ENCODE assay signal across 8 mouse cellular contexts in the genomic region with DNA sequence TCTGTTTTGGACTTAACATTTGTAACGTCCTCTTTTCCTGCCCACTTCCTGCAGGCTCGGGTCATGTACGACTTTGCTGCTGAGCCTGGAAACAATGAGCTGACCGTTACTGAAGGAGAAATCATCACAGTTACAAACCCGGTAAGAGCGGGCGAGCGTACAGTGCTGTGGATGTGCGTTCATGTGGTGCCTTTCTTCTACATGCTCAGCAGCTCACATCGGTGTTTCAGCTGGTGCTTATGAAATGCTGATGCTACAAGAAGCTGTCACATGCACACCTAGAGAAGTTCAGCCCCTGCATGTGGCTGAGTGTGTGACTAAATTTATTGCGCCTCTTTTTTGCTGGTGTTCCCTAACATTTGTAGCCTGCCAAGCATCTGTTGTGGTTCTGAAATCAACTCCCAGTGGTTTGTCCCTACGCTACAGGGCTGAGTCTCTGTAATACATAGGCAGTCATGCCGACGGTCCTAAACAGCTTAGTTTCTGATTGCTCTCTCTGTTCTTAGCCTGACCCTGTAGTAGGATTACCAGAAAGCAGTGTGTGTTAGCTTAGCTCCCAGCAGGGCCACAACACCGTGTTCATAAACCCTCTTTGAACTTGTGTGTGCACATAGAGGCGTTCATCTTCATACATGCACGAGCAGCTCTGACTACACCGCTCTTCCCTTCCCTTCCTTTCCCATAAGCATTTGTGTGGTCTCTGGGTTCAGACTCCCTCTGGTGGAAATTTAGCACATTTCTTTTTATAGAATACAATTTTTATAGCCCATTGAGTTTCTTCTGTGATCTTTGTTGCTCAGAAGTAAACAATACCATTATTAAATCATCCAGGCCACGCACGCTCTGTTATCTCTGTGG. TPM values are rescaled to one million over a fixed set of nuclear protein-coding genes. Genes with fewer than 3 reads are reported as not detected.
DNase-seq lines count a peak whose midpoint lies in the region; ATAC-seq and TF ChIP-seq lines count a peak whose summit lies in the region.

No protein-coding gene starts in this region.

- no peak overlapping the region for H3K4me3 ChIP-seq in heart, embryonic 10.5 days
- no peak overlapping the region for H3K4me3 ChIP-seq in heart, embryonic 11.5 days (ENCODE audit: low read depth, low read length)
- H3K4me3 ChIP-seq in spleen, adult 2 months (ENCODE audit: extremely low read depth, insufficient read depth, insufficient read length), result peak overlapping the region; percentile 1; the same call in 1 of the 2 replicates
- no peak overlapping the region for H3K4me3 ChIP-seq in forebrain, embryonic 16.5 days (replicated peaks; ENCODE audit: low read length)

- no peak for TF ChIP-seq POLR2A in spleen, adult 2 months (IDR thresholded peaks at IDR 0.05; ENCODE audit: low read depth, low read length)

- 74% methylated on average over 20 of the region's 20 CpGs for WGBS in heart, embryonic 10.5 days
- 68% methylated on average over 20 of the region's 20 CpGs for WGBS in heart, embryonic 11.5 days (ENCODE audit: insufficient replicate concordance)
- WGBS in spleen, adult 2 months, result 13% methylated on average over 20 of the region's 20 CpGs
- WGBS in forebrain, embryonic 16.5 days, result 69% methylated on average over 20 of the region's 20 CpGs

- ATAC-seq in heart, embryonic 11.5 days (replicated peaks; ENCODE audit: insufficient number of reproducible peaks, low FRiP score, low TSS enrichment), result no peak
- ATAC-seq in forebrain, embryonic 16.5 days, result peak; percentile 77
- peak; percentile 59 for ATAC-seq in megakaryocyte, adult 5-6 weeks (ENCODE audit: poor library complexity, severe bottlenecking)

- peaks cover 20% of the 10 kb centered on the region for H3K36me3 ChIP-seq in heart, embryonic 10.5 days
- no peaks in the 10 kb centered on the region; the same call in 1 of the 2 replicates for H3K36me3 ChIP-seq in heart, embryonic 11.5 days (ENCODE audit: control insufficient read depth, insufficient read depth, low read length)
- H3K36me3 ChIP-seq in spleen, adult 2 months (ENCODE audit: control insufficient read depth, insufficient read depth, low read length), result peaks cover 2% of the 10 kb centered on the region; the same call in 1 of the 2 replicates
- no peaks in the 10 kb centered on the region for H3K36me3 ChIP-seq in forebrain, embryonic 16.5 days (ENCODE audit: control insufficient read depth, insufficient read depth)

- peak overlapping the region; percentile 70 for H3K27ac ChIP-seq in heart, embryonic 10.5 days
- H3K27ac ChIP-seq in heart, embryonic 11.5 days (ENCODE audit: low read depth, low read length), result no peak overlapping the region
- H3K27ac ChIP-seq in spleen, adult 2 months (ENCODE audit: insufficient read depth, low read length), result peak overlapping the region; percentile 23
- H3K27ac ChIP-seq in forebrain, embryonic 16.5 days (ENCODE audit: low read length), result no peak overlapping the region

- H3K4me1 ChIP-seq in heart, embryonic 10.5 days, result peaks cover 37% of the 10 kb centered on the region
- H3K4me1 ChIP-seq in heart, embryonic 11.5 days (ENCODE audit: control insufficient read depth, insufficient read depth, low read length), result peaks cover 12% of the 10 kb centered on the region
- H3K4me1 ChIP-seq in spleen, adult 2 months (ENCODE audit: control insufficient read depth, insufficient read depth, insufficient read length), result peaks cover 25% of the 10 kb centered on the region
- H3K4me1 ChIP-seq in forebrain, embryonic 16.5 days (replicated peaks; ENCODE audit: control insufficient read depth, insufficient read depth, low read length), result peaks cover 6% of the 10 kb centered on the region; the same call in 1 of the 2 replicates

- TF ChIP-seq CTCF in spleen, adult 2 months (IDR thresholded peaks at IDR 0.05; ENCODE audit: extremely low read depth, insufficient read depth, insufficient read length, insufficient replicate concordance), result peak; percentile 12; the same call in 1 of the 2 replicates

- H3K9ac ChIP-seq in heart, embryonic 11.5 days (ENCODE audit: low read depth, low read length), result no peak overlapping the region
- no peak overlapping the region for H3K9ac ChIP-seq in forebrain, embryonic 16.5 days (replicated peaks; ENCODE audit: low read depth, low read length)

- H3K9me3 ChIP-seq in heart, embryonic 10.5 days, result no peaks in the 10 kb centered on the region
- no peaks in the 10 kb centered on the region for H3K9me3 ChIP-seq in heart, embryonic 11.5 days (replicated peaks; ENCODE audit: control insufficient read depth, low read length)
- H3K9me3 ChIP-seq in forebrain, embryonic 16.5 days (ENCODE audit: control insufficient read depth, low read length), result no peaks in the 10 kb centered on the region

- H3K4me2 ChIP-seq in heart, embryonic 11.5 days, result no peak overlapping the region
- H3K4me2 ChIP-seq in forebrain, embryonic 16.5 days (ENCODE audit: low read length), result peak overlapping the region; percentile 19; the same call in 1 of the 2 replicates

- H3K27me3 ChIP-seq in heart, embryonic 10.5 days (ENCODE audit: insufficient read depth, poor library complexity, severe bottlenecking), result no peaks in the 10 kb centered on the region
- H3K27me3 ChIP-seq in heart, embryonic 11.5 days (ENCODE audit: control insufficient read depth, insufficient read depth, low read length), result no peaks in the 10 kb centered on the region
- no peaks in the 10 kb centered on the region for H3K27me3 ChIP-seq in spleen, adult 2 months (ENCODE audit: control insufficient read depth, insufficient read depth, low read length)
- no peaks in the 10 kb centered on the region for H3K27me3 ChIP-seq in forebrain, embryonic 16.5 days (replicated peaks; ENCODE audit: control insufficient read depth, insufficient read depth, low read length)

- no peak for DNase-seq in heart, embryonic 10.5 days (ENCODE audit: low spot score)
- DNase-seq in spleen, adult 2 months (ENCODE audit: low read depth in 1 of 2, low spot score in 2 of 2), result peak in 1 of 2 experiments; percentile 38
- no peak for DNase-seq in spleen, adult 18-20 months
- no peak for DNase-seq in ovary, postnatal 14 days (ENCODE audit: low spot score)
- no peak for DNase-seq in cerebellum, postnatal 25 days

RNA-seq across cellular contexts. Expression of a gene that starts 46.0 kb away (rescaled TPM):
- 22.6 and 26.5 TPM in 2 replicates for polyA plus RNA-seq in heart, embryonic 10.5 days (2016; fragmentation: Nextera tagmentation; extraction: Ambion mirVana)
- 26.5 and 26.9 TPM in 2 replicates for polyA plus RNA-seq in heart, embryonic 11.5 days (2014; fragmentation: Nextera tagmentation; extraction: Ambion mirVana)
- 22.1 and 26.6 TPM in 2 replicates for polyA plus RNA-seq in spleen, adult 2 months (2012; rRNA removed)
- polyA plus RNA-seq in forebrain, embryonic 16.5 days (2015; fragmentation: Nextera tagmentation; extraction: Ambion mirVana), result 4.5 and 6.1 TPM in 2 replicates
- 51.4 and 51.8 TPM in 2 replicates for total RNA-seq in megakaryocyte, adult 5-6 weeks (2015)
- total RNA-seq in megakaryocyte, adult 5-6 weeks (2017), result 36.6 and 37.1 TPM in 2 replicates

RNA-seq across cellular contexts. Expression of a gene that starts 53.9 kb away (rescaled TPM):
- polyA plus RNA-seq in heart, embryonic 10.5 days (2016; fragmentation: Nextera tagmentation; extraction: Ambion mirVana), result 3.4 and 3.8 TPM in 2 replicates
- polyA plus RNA-seq in heart, embryonic 11.5 days (2014; fragmentation: Nextera tagmentation; extraction: Ambion mirVana), result 3.0 and 3.3 TPM in 2 replicates
- 1.6 and 2.4 TPM in 2 replicates for polyA plus RNA-seq in spleen, adult 2 months (2012; rRNA removed)
- polyA plus RNA-seq in forebrain, embryonic 16.5 days (2015; fragmentation: Nextera tagmentation; extraction: Ambion mirVana), result 1.4 and 2.5 TPM in 2 replicates
- 3.5 and 3.6 TPM in 2 replicates for total RNA-seq in megakaryocyte, adult 5-6 weeks (2015)
- total RNA-seq in megakaryocyte, adult 5-6 weeks (2017), result 4.2 and 5.1 TPM in 2 replicates

Comparison
In these comparisons a context has a peak if more than half of its experiments do, and no peak if none do; other contexts are left out.
1. H3K27ac ChIP-seq: peak in heart, embryonic 10.5 days (single experiment) and spleen, adult 2 months (single experiment); none in heart, embryonic 11.5 days (single experiment) and forebrain, embryonic 16.5 days (single experiment).